Mouse (Mus musculus): ENCODE results near the gene Ermap.

DNA sequence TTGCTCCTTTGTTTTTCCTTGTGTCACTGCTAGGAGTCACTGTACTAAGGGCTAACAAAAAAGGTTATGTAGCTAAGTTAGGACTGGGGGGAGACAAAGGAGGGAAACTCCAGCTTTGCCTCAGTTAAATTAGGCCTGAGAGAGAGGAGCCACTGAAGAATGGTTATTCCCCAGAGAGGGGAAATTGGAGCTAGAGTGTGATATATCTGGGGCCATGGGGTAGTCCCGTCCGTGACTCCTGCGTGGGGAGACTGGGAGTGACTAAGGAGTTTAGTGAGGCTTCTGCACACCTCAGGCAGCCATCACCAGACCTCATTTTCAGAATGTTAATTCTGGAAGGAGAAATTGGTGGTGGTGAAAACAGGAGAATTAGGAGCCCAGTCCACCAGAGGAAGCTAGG is 44.5 kb upstream of the Ermap start:
- TF ChIP-seq CTCF (IDR thresholded peaks at IDR 0.05; ENCODE audit: borderline replicate concordance, control insufficient read depth, extremely low read depth, insufficient read depth, low read length, poor library complexity) (no peak), POLR2A (IDR thresholded peaks at IDR 0.05; ENCODE audit: control insufficient read depth, extremely low read depth, insufficient read depth, low read length, poor library complexity) (no peak)

Data from thymus, adult 2 months (tissue).